Mouse (Mus musculus) adrenal gland, adult 10 weeks (tissue): Measurements from ENCODE around the gene Itsn2. TPM values are rescaled to one million over a fixed set of nuclear protein-coding genes. Genes with fewer than 3 reads are reported as not detected.

Experiments
- polyA plus RNA-seq: library from polyadenylated mRNA; stranded (reverse); fragments of 350-450 nt; fragmentation: Illumina TruSeq; extraction: RNeasy Lipid Tissue Mini Kit (QIAGEN cat#74804); gene quantifications from one replicate; pipeline ENCODE4 v1.2.3, GENCODE M21; 2014; ENCODE audit warnings: low read depth, low replicate concordance

Itsn2 gene
- 127 TPM for polyA plus RNA-seq

GRCm38 (mm10) chr12:4592541-4593165 lies at the start of gene Itsn2, which contains the start of gene Gm3625:
Gene Itsn2, plus strand, starts transcription at chr12:4592638.
Gene Gm3625, minus strand, starts transcription at chr12:4592927.

GRCm38 (mm10) chr12:4738031-4738576 lies 145.7 kb downstream of the Itsn2 start, which contains the start of gene Fam228a:
Gene Fam228a, minus strand, starts transcription at chr12:4738430.

Other genes with a start within 250 kb of the Itsn2 start
- 30.6 TPM for gene Ncoa1, start 115.5 kb upstream of the Itsn2 start, polyA plus RNA-seq
- gene Gm3625, start 289 bp downstream of the Itsn2 start, polyA plus RNA-seq, result not detected
- gene Fam228a, start 145.8 kb downstream of the Itsn2 start, polyA plus RNA-seq, result 0.87 TPM
- 4.2 TPM for gene Pfn4, start 176.4 kb downstream of the Itsn2 start, polyA plus RNA-seq
- 6.5 TPM for gene Fam228b, start 176.6 kb downstream of the Itsn2 start, polyA plus RNA-seq
- 290 TPM for gene Sf3b6, start 224.9 kb downstream of the Itsn2 start, polyA plus RNA-seq
- gene Fkbp1b, start 249.0 kb downstream of the Itsn2 start, polyA plus RNA-seq, result 14.2 TPM